Mouse (Mus musculus) MEL (cell line): ENCODE measurements around the gene Racgap1.
A peak's percentile ranks its signal among the peaks of the same experiment; 100 is the strongest.

Source experiments
- CTCF ChIP-seq, 3 experiments: IDR thresholded peaks in 2 of 3; conservative IDR thresholded peaks in 1 of 3; 2 replicates each; pipeline ENCODE4 v1.5.1; 2011 to 2012; ENCODE audit warnings: low read length in 3 of 3, low read depth in 2 of 3, mild to moderate bottlenecking in 2 of 3, improper control_type of control experiment in 1 of 3, inconsistent platforms in 1 of 3, mixed read lengths in 1 of 3, moderate library complexity in 1 of 3; ENCODE audit not compliant: control insufficient read depth in 1 of 3, insufficient read depth in 1 of 3, poor library complexity in 1 of 3, severe bottlenecking in 1 of 3
- E2F4 ChIP-seq: IDR thresholded peaks from 2 replicates; pipeline ENCODE4 v1.6.1; 2011; ENCODE audit warnings: low read depth, low read length, improper control_type of control experiment, borderline replicate concordance
- HCFC1 ChIP-seq: IDR thresholded peaks from 2 replicates; pipeline ENCODE4 v1.6.1; 2012; ENCODE audit warnings: low read depth, mild to moderate bottlenecking, inconsistent platforms, low read length, improper control_type of control experiment, moderate library complexity
- POLR2A ChIP-seq, 2 experiments: IDR thresholded peaks; 2 replicates each; pipeline ENCODE4 v1.6.1; 2011 to 2012; ENCODE audit warnings: low read length in 2 of 2, mild to moderate bottlenecking in 2 of 2, control low read depth in 1 of 2, improper control_type of control experiment in 1 of 2, low read depth in 1 of 2, moderate library complexity in 1 of 2; ENCODE audit not compliant: control insufficient read depth in 1 of 2, insufficient read depth in 1 of 2, poor library complexity in 1 of 2
- SIN3A ChIP-seq: IDR thresholded peaks from 2 replicates; pipeline ENCODE4 v1.6.1; 2012; ENCODE audit warnings: low read length, improper control_type of control experiment, inconsistent platforms
- TAL1 ChIP-seq: IDR thresholded peaks from 2 replicates; pipeline ENCODE4 v1.6.1; 2012; ENCODE audit warnings: mild to moderate bottlenecking, inconsistent platforms, low read length, moderate library complexity, mixed read lengths

DNA sequence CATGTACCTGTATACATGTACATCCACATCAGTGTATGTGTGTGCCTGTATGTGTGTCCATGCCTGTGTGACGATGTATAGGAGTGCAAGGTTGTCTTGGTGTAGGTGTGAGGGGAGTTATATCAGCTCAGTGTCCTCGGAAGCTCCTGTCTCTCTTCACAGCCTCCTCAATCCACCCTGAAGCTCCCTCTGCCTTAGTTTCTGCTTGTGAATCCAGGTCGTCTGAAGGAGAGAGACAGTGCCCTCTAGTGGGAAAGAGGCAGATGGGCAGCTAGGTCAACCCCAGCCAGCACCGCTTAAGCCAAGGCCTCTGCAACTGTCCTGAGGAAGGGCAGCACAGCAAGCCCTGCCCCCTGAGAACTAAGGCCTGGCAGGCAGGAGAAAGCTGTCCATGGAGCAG is 37.3 kb upstream of the Racgap1 start:
- no peak for TF ChIP-seq POLR2A (IDR thresholded peaks at IDR 0.05; ENCODE audit: control insufficient read depth in 1 of 2, insufficient read depth in 1 of 2, low read depth in 1 of 2, low read length in 2 of 2, poor library complexity in 1 of 2)
- TF ChIP-seq TAL1 = no peak
- no peak for TF ChIP-seq E2F4
- TF ChIP-seq CTCF (IDR thresholded peaks at IDR 0.05 in 2 of 3, conservative IDR thresholded peaks at IDR 0.05 in 1 of 3; ENCODE audit: control insufficient read depth in 1 of 3, insufficient read depth in 1 of 3, low read depth in 2 of 3, low read length in 3 of 3, poor library complexity in 1 of 3, severe bottlenecking in 1 of 3) = peak; percentile 95 to 98 (median 97)
- TF ChIP-seq SIN3A = no peak
- TF ChIP-seq HCFC1 = no peak
